Mouse (Mus musculus): ENCODE measurements around the gene Ccdc188.

- TF ChIP-seq POLR2A (IDR thresholded peaks at IDR 0.05; ENCODE audit: low read depth, low read length): no peak
- no peak for TF ChIP-seq CTCF (IDR thresholded peaks at IDR 0.05; ENCODE audit: extremely low read depth, insufficient read length, insufficient replicate concordance, low read depth, low read length)
Measured at GRCm38 (mm10) chr16:18252736-18253135, 35.1 kb downstream of the Ccdc188 start.
